Mouse (Mus musculus) cerebellum, postnatal 25 days (tissue): ENCODE data around the gene Wfdc3.

ENCODE experiments used
- DNase-seq, 2 experiments: peaks; one replicate each; pipeline ENCODE4 v3.0.0; 2021; ENCODE audit warnings: mixed read lengths in 2 of 2

Gene Wfdc3

GRCm38 (mm10) chr2:164745843-164746479 is at the start of gene Wfdc3, which contains the start of gene Dnttip1:
Gene Wfdc3, minus strand, starts transcription at chr2:164745931.
Gene Dnttip1, plus strand, starts transcription at chr2:164745983.
- DNase-seq, result peak; percentile 94 to 96

DNA sequence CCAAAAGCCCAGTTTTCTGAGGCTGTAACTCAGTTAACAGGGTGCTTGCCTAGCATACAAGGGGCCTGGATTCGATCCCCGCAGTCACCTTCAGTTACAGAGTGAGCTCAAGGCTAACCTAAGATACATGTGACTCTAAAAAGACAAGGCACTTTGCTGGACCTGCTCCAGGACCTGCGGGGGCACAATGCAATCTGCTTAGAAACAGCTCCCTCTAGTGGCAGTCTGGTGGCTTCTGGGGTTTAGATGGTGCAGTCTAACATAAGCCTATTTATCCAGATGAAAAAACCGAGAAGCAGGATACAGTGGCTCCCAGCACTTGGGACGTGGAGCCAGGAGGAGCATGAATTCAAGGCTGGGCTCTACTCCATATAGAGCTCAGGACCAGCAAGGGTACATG is 48.6 kb upstream of the Wfdc3 start:
- DNase-seq, result peak; percentile 85 to 94

DNA sequence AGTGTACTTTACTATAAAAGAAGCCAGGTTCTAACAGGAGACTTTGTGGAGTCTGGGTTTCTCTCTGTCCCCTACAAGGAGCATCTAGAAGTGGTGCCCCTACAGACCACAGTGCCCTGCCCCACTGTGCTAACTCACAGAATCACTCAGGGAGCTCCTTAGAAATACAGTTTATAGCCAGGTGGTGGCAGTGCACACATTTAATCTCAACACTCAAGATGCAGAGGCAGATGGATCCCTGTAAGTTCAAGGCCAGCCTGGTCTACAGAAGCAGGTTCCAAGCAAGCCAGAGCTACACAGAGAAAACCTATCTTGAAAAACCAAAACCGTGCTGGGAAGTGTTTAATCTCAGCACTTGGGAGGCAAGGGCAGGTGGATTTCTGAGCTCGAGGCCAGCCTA is 48.0 kb upstream of the Wfdc3 start:
- no peak for DNase-seq

GRCm38 (mm10) chr2:164793236-164793635 is 47.5 kb upstream of the Wfdc3 start:
- peak; percentile 78 to 85 for DNase-seq

DNA sequence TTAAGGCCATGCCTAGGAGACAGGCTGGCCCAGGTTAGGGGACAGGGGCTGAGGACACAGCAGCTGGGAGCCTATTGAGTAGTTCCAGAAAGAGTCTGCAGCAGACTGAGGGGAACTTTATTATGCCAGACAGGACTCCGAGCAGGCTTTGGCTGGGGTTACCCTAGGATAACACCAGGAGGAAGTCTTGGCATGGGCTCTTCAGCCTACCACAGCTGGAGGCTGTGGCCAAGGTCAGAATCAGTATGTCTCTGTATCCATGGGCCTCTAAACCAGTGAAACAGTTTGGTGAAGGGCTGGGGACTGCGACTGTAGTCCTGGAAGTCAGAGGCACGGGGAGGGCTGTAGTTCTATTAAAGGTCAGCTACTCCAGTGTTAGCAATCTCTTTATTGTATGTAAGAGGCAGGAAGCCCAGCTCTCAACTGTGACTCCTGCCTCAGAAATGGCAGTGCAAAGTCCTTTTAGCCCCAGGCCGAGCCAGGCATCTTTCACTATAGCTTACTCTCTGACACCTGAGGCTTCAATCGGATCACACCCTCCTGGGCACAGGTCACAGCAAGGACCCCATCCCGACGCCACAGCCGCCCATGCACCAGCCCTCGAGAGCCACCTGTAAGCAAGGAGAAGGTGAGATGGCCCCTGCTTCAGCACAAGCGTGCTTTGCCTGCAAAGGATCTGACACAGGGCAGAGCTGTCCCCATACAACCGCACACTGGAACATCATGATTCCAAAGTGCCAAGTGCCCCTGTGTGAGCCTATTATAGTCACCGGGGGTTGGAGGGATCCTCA is 46.9 kb upstream of the Wfdc3 start:
- DNase-seq, result peak in 1 of 2 experiments; percentile 12

GRCm38 (mm10) chr2:164791841-164792261 is 46.1 kb upstream of the Wfdc3 start:
- peak; percentile 69 for DNase-seq

- DNase-seq, result no peak
Measured at GRCm38 (mm10) chr2:164790451-164790850, 44.7 kb upstream of the Wfdc3 start.

DNA sequence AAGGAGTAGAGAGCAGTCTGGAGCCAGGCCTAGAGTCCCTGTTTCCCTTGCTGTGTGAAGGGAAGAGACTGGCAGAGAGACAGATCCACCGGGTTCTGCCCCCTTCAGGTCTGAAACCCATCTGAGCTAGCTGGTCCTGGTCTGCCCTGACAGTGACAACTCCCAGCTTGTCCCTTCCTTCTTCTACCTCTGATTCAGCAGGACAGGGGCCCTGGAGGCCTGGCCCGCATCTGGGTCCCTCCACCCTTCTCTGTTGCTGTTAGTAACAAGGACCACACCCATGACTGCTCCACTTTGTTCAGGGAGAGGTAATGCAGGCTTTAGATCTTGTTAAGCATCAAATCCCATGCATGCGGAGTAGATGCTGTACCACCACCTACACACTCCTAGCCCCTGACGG is 42.7 kb upstream of the Wfdc3 start:
- no peak for DNase-seq

GRCm38 (mm10) chr2:164787779-164788178 is 42.0 kb upstream of the Wfdc3 start:
- no peak for DNase-seq

GRCm38 (mm10) chr2:164787032-164787431 is 41.3 kb upstream of the Wfdc3 start:
- no peak for DNase-seq

DNA sequence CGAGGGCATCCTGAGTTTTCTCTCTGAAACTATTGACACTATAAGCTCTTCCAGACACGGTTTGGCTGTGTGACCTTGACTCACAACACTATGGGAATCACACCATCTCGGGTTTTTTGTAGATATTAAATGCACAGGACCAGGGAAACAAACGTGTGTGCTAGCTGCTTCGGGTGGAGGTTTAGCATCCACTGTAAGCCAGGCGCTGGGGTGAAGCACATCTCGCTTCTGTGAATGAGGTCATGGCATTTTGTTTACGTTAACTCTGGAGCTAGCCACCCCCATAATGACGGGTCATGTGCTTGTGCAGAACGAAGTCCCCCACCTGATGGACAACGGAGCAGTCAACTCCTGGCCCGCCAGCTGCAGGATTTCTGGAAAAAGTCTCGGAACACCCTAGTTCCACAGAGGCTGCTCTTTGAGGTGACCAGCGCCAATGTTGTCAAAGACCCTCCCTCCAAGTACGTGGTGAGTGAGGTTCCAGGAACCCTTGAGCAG is 40.7 kb upstream of the Wfdc3 start:
- peak in 1 of 2 experiments; percentile 45 for DNase-seq

DNA sequence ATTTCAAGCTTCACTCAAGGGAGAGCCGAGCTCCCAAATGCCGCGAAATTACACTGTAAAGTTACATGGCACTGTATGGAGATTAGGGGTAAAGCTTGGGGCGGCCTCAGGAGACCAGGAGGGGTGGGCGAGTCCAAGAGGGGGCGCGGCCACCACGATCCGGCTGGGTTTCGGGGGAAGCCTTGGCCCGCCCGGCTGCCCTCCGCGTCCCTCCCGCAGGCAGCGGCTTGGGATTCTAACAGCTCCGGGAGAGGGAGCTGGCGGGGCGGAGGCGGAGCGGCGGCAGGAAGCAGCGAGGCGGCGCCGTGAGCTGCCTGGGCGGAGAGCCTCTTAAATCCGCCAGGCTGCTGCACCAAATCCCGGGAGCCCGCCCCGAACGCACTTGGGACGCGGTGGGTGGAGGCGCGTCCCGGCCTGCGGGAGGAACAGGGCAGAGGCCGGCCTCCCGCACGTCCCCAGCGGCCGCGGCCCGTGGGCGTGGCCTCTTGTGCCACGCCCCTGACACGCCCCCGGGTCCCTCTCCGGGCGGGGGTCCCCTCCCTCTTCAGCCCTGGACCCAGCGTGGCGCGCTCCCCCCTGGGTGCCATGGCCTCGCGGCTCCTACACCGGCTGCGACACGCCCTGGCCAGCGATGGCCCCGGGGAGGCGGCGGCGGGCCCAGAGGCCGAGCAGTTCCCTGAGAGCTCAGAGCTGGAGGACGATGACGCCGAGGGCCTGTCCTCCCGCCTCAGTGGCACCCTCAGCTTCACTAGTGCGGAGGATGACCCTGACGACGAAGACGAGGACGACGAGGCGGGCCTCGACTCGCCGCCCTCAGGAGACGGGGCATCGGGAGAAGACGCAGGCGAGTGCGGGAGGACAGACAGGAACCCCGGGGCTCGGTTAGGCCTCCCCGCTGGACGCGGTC is 40.0 kb upstream of the Wfdc3 start, which contains the start of gene Snx21:
TSS of gene Snx21 (plus strand) at position 343 of the 907 bp plus-strand sequence.
- peak; percentile 91 to 94 for DNase-seq

DNA sequence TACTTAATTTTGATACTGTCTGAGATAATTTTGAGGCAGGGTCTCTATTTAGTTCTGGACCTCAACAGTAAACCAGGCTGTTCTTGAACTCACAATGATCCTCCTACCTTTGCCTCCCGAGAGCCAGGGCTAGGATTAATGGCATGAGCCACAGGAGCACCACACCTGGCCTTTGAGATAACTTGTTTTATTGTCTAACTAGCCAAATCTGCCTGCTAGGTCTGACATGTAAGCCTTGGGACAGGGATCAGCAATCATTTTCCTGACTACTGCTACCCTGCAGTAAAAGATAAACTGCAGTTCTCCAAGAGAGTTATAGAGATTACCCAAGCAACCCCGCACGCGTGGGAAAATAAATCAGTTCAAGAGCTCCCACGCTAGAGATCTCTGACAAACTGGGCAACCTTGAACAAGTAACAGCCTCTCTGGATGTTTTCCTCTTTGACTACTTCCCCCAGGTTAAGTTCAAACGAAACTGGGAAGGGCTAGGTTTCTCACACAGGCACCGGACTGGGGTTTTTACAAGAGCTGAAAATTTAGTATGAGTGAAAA is 39.2 kb upstream of the Wfdc3 start:
- DNase-seq, result no peak

- DNase-seq, result no peak
Measured at GRCm38 (mm10) chr2:164783926-164784581, 38.3 kb upstream of the Wfdc3 start.

DNA sequence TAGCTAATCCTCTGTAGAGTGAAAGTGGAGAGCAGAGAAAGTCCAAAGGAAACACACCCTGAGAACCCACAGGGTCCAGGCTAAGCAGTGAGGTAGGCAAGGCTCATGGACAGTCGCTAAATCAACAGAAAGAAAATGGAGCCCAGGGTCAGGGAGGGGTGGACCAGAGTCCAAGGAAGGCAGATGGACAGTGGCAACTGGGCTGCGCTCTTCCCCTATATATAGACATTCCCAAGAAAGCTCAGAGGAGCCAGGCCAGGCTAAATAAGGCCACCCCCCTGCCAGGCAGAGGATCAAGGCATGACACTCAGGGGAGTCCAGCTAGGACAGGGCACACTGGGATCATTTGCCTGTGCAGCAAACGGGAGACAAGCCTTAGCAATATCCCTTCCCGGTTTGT is 36.1 kb upstream of the Wfdc3 start:
- DNase-seq, result no peak

GRCm38 (mm10) chr2:164779481-164780086 is 33.9 kb upstream of the Wfdc3 start, which contains the start of gene Tnnc2:
Gene Tnnc2, minus strand, starts transcription at chr2:164779967.
- no peak for DNase-seq

DNA sequence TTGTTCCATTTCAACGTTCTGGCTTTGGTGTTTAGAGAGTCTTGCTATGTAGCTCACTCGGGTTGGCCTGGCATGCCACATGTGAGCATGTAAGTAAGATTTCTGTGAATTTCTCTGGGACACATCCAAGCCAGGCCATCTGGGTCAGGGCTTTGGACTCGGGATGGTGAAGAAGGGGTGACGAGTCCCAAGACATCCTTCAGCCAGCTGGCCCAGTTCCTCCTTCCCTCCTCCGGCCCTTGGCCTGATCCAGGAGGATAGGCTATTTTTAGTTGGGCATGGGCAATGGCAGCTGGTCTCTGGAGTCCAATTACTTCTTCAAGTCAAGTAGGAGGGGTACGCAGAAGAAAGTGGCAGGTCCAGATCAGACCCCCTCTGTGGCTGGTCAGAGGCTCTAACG is 33.1 kb upstream of the Wfdc3 start:
- DNase-seq, result peak; percentile 40 to 59

DNA sequence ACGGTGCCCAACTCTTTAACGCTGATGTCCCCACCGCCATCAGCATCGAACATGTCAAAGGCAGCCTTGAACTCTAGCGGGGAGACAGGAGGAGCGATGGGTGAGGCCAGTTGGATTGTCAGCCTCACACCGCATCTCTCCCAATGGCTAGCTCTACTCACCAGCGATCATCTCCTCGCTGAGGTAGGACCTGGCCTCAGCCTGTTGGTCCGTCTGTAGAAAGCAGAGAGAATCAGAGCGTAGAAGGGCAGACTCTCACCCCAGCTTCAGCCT is 32.2 kb upstream of the Wfdc3 start:
- DNase-seq, result no peak

GRCm38 (mm10) chr2:164777246-164778014 is 31.7 kb upstream of the Wfdc3 start:
- no peak for DNase-seq

- no peak for DNase-seq
Measured at GRCm38 (mm10) chr2:164776801-164777200, 31.1 kb upstream of the Wfdc3 start.

- DNase-seq, result no peak
Measured at GRCm38 (mm10) chr2:164776130-164776529, 30.4 kb upstream of the Wfdc3 start.
